Mouse (Mus musculus): ENCODE measurements at regions not wholly inside any gene's neighbourhood (a gene's known extent, or its start where the extent isn't known, plus 50 kb on each side); places are given as distances from the start of the nearest gene placed in this dataset.
A peak's percentile ranks its signal among the peaks of the same experiment; 100 is the strongest.
"Not testable (repeated sequence)": the region's sequence is repeated elsewhere in the genome, so short reads cannot be mapped to it uniquely, and the experiment has no call there.

DNA sequence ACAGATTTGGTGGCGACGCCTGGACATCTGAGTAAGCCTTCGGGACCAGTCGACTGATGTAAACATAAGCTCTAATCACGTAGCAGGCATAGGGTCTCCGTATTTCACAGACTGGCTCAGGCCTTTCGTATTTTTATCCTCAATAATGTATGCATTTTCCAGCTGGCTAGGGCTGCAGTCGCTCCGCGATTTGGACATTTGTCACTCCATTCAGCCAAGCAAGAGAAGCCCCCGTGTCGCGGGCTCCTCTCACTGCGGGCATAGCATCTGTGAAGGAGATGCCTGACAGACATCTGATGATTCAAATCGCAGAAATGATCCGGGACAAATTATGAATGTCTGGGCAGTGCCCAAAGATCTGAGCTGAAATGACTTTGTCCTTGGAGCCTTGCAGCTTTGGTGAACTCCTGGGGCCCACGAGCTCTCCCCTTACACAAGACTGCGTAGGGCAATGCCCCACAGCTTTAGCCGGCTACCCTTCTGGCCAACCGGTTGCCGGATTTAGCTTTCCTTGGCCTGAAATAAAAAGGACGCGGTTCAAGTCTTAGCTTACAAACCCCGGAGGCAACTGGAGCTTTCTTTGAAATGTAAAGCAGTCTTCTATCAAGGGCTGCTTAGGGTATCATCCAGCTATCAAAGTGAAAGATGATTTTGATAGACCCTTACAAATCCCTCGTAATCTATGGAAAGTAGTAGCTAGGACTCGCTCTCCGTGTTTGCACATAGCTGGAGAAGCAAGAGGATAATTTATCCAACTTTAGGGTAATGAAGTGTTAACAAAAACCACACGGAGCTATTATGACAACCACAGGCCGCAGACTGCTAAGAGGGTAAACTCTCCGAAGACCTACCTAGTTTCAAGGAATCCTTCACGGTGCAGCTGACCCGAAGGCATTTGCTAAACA is 270.6 kb downstream of the Etnk1 start:
- DNase-seq (ENCODE audit: low read depth): no peak

DNA sequence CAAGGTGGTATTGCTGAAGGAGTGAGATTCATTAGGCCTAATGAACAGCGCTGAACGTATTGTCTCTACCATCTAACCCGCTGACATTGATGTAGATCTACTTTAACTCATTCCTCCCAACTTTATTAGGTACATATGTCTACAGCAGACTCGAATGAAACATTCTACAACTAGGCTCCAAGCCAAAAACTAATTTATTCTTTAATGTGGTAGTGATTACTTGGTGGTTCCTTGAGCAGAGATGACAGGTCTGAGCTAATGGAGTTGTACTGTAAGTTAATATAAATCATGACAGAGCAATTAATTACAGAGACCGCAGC is 271.2 kb downstream of the Etnk1 start:
- peak; percentile 44 for DNase-seq (ENCODE audit: low read depth)

DNA sequence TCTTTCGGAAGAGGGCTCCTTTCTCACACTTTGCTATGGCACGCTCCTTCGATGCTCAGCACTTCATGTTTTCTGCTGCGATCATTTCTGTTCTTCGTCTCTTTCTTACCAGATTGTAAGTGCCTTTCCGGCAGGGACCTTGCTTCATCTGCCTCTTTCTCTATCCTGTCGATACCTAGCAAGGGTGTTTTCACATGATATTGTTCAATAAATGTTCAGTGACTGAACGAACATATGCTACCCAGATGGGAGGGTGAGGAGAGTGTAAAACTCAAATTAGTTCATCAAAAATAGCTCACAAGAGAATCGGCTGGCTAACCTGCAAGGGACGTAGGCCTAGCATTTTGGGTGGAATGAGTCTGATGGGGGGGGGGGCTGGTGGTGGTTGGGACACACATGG is 272.5 kb downstream of the Etnk1 start:
- no peak for DNase-seq (ENCODE audit: low read depth)

DNA sequence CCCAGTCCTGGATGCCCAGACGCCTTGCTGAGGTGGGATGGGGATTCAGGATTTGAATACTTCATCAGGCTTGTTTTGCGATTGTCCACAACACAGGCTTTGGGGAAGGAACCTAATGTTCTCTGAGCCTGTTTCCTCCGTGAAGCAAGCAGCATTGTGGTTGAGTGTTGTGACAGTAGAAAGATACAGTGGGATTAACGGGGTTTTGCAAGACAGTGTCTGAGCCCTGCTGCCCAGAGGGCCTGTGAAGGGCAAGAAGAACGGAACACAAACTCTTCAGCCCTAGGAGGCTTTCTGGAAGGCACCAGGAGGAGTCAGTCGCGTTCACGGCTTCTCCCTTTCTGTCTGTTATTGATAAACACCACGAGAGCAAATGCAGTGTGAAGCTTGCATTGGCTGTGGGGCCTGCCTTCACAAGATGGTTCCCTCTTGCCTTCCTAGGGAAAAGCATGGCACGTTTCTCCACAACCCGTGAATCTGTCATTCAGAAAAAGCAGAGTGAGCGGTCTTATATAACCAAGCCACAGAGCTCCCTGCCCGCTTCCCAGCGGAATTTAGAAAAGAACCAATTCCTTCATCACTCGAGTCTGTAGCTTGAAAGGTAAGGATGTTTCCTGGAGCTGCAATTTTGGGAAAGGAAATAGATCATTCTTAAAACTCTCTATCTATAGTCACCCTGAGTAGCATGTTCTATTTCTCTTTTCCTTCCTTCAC is 273.4 kb downstream of the Etnk1 start:
- DNase-seq (ENCODE audit: low read depth): no peak

DNA sequence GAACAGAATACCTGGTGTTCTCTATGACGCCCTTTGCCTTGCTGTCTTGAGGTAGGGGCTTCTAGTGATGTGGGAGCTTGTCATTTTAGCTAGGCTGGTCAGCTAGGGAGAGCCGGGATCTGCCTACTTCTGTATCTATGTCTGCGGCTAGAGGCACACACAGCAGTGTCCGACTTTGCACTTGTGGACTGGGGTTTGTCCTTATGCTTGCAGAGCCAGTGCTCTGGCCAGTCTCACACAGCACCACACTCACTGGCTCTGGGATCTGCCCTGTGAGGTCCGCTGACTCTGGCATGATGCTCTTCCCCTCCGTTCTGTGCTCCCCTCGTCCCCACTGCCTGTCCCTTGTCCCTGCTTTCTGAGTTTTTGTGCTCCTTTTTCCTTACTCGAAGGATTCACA is 275.3 kb downstream of the Etnk1 start:
- DNase-seq (ENCODE audit: low read depth): no peak

DNA sequence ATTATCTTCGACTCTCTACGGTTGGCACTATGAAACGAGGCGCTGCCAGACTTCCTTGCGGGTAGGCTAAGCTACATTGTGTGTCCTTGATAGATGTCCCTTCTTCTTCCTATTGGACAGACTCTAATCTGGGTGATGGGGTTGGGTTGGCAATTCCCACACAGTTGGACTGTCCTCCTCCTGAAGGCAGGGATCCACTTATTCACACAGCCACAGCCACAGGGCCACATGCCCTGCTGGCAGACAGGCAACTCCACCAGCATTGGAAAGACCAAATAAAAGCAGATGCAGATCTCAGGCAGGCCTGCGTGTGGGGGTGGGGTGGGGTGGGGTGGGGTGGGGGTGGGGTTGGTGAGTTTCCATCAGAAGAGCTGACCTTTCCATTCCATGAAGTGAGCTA is 276.4 kb downstream of the Etnk1 start:
- DNase-seq (ENCODE audit: low read depth): no peak

DNA sequence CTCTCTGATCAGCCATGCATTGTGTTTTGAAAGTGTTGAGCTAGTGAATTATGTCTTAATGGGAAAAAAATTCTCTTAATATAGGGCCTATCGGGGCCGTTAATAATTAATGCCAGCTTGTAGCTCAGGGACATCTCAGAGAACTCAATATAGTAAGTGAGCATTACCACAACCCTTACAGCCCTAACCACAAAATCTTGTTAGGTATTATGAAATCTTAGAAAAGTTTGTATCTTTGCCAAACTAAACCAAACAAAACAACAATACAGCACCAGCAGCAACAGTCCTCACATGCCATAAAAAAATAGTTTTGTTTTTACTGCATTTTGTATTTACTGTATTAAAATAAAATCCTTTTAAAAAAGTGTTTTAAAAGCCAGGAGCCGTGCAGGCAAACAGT is 277.8 kb downstream of the Etnk1 start:
- peak; percentile 73 for DNase-seq (ENCODE audit: low read depth)

DNA sequence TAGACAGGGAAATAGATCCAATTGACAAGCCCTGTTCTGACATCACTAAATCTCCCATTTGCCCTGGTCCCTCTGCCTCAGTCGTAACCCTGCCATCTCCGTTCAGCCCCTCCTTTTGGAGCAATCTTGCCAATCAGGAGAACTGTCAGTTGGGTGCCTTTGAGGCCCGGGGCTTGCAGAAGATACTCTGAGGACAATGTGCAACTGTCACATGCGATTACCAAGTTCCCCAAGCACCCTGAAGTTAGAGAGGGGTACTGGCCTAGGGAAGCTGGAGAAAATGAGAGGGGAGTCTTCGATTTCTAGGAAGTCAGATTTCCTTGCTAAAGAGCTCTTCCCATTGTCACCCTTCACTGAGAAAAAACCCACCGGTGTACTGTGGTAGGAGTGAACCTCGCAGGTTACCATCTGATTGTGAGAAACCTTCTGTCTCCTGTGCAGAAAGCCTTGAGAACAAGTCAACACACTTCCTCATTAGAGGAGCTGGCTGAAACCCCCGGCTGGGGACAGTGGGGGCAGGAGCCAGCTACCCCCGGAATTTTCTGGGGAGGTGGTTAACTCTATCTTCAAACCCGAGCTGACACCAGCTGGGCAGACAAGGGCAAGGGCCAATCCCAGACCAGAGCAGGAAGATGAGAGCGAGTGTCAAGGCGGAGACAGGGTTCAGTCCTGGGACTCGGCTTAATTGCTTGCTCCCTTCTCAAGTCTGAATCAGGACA is 279.0 kb downstream of the Etnk1 start:
- no peak for DNase-seq (ENCODE audit: low read depth)

DNA sequence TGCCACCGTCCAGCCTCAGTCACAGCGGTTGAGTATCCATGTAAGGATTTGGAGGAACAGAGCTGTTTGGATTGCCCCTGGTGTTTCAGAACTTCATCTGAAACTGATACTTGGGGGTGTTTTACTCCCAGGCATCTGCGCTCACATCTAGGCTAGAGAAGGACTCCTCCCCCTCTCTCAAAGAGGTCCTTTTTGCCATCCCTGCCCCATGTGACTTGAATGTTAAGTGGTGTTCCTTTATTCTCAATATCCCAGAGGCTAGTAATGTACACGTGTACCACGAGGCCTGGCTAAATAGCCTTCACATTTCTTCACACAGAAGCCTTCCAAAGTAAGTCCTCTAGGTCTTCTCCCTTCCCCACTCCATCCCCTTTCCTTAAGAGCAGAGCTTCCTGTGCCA is 280.0 kb downstream of the Etnk1 start:
- DNase-seq (ENCODE audit: low read depth): no peak

DNA sequence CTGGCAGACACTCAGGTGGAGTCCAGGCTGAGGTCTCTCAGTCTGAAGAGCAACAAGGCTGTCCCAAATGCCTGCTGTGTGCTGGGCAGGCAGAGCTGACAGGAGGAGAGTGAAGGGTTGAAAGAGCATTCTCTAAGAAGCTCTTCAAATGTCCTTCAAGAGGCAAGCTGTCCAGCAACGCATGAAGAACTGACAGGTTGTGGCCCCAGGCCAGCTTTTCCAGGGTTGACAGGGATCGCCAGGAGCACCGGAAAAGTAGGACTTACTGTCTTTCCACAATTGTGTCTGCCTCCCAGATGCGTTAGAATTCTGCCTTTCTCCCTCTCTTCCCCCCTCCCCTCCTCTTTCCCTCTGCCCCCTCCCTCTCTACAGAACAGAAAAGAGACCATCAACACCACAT is 282.1 kb downstream of the Etnk1 start:
- DNase-seq (ENCODE audit: low read depth): no peak

DNA sequence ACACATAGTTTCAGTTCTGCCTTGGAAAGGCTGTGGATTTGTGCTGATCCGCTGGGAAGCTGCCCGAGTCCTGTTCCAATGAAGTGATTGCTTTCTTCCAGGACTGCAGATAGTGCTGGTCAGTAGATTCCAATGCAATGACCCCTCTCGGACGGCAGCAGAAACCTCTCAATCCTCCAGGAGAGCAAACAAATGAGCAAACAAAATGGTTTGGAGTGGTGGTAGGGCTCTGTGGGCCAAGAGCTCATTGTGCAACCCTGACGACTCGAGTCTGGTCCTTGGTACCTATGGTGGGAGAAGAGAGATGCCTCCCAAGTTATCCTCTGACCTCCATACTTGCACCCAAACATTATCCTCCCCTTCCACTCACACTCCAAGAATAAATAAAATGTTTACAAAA is 284.8 kb downstream of the Etnk1 start:
- peak; percentile 21 for DNase-seq (ENCODE audit: low read depth)

DNA sequence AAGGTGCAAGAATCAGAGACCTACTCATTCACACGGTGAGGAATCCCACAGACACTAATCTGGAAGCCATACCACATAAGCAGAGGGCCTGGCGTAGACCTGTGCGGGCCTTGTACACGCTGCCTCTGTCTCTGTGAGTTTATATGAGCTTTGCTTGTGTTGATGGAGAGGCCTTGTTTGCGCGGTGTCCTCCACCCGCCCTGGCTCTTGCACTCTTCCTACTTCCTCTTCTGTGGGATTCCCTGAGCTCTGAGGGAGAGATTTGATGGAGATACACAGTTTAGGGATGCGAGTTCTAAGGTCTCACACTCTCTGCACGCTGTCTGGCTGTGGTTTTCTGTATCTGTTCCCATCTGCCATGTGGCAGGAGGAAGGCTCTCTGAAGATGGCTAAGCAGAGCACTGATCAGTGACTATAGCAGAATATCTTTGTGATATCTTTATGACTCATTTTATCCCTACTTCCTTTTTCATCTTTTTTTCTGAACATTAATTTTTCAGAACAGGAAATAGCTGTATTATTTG is 287.7 kb downstream of the Etnk1 start:
- DNase-seq (ENCODE audit: low read depth): no peak

DNA sequence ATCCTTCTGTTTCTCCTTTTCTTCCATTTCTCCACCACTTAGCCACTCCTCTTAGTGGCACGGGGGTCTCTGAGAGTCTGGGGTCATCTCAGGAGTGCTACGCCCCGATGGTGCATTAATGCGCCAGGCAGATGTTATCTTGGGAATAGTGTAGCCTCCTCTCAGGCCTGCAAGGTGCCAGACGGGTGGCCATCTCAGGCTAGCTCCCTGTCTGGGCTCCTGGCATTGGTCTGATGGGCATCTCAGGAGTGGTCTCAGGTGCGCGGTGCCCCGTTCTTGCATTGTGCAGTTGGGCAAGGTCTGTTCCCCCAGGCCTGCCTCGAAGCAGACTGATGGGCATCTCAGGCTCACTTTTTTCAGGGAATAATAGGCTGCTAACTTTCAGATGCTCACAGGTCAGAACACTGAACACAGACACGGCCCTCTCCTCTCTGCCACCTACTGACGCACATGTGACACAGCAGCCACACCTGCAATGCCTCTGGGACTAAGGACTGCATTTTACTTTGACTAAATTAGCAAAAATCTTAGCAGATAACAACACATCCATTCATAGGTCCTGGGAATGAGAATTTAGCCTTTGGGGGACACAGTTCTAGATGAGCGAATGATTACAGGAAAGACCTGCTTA is 298.0 kb downstream of the Etnk1 start:
- no peak for DNase-seq (ENCODE audit: low read depth)

DNA sequence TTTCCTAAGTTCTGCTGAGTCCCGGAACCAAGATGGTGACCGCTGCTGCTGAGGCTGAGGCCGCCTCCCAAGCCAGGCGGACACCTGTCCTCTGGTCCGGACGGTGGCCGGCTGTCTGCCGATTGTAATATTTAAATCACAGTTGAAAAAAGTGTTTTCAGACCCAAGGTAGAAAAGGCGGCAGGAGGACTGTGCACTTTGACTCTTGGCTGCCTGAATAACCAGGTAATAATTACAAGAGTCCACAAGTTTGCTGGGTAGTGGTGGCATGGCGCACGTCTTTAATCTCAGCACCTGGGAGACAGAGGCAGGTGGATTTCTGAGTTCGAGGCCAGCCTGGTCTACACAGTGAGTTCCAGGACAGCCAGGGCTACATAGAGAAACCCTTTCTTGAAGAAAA is 305.7 kb downstream of the Etnk1 start:
- not testable (repeated sequence) for DNase-seq (ENCODE audit: low read depth)

DNA sequence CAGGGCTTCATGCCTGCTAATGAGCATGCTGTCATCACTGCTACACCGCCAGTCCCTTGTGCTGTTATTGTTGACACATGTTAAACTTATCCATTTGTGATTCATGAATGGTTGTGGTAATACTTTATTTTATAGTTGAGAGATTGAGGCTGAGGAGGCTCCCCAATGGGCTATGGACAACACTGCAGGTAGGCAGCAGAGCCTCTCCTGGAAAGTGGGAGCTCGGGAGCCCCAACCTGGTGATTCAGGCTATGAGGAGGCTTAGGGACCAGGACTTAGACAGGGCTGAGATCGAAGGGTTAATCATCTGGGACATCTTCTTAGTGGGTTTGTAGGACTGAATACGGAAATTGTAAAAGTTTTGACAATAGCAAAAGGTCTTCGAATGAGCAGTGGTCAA is 307.4 kb downstream of the Etnk1 start:
- DNase-seq (ENCODE audit: low read depth): no peak

DNA sequence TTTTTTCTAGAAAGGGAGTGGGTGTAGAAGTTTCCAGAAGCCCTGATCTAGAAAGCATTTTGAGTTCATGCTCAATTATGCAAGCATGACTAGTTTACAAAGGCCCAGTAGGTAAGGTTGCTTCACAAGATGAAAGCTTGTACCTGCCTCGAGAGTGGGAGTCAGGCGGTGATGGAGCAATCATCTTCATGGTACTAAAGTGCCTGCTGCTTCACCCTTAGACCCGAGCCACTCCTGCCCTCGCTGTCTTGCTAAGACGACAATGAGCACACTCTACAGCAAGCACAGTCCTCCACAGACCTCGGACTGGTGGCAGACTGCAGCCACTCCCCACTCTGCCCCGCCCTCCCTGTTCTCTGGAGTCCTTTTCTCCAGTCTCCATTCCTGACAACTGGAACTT is 308.3 kb downstream of the Etnk1 start:
- no peak for DNase-seq (ENCODE audit: low read depth)

DNA sequence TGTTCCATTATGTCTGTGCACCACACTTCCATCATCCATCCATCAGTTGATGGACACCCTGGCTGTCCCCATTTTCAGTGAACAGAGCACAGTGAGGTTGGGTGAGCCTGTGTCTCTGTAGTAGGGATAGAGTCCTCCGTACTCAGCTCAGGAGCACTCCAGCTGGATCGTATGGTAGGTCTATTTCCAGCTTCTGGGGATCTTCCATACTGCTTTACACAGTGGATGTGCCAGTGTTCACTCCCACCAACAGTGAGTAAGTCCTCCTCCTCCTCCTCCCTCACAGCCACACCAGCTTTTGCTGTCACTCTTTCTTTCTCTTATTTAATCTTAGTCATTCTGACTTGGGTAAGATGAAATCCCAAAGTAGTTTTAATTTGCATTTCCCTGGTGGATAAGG is 310.4 kb downstream of the Etnk1 start:
- no peak for DNase-seq (ENCODE audit: low read depth)

DNA sequence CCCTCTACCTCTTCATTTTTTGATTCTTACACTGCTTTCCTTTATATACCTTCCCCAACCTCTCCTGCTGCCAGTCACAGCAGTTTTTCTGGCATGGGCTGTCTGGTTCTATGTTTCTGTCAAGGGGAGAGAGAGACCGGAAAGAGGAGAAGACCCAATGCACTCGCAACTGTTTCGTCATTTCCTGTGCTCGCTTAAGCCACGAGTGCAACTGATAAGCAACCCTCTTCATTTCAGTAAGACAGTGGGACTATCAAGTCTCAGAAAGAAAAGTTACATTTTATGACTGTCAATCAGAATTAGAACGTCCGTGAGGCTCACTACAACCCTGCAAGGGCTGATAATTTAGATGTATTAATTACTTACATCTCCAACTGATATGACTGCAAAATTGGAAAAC is 312.2 kb downstream of the Etnk1 start:
- no peak for DNase-seq (ENCODE audit: low read depth)

DNA sequence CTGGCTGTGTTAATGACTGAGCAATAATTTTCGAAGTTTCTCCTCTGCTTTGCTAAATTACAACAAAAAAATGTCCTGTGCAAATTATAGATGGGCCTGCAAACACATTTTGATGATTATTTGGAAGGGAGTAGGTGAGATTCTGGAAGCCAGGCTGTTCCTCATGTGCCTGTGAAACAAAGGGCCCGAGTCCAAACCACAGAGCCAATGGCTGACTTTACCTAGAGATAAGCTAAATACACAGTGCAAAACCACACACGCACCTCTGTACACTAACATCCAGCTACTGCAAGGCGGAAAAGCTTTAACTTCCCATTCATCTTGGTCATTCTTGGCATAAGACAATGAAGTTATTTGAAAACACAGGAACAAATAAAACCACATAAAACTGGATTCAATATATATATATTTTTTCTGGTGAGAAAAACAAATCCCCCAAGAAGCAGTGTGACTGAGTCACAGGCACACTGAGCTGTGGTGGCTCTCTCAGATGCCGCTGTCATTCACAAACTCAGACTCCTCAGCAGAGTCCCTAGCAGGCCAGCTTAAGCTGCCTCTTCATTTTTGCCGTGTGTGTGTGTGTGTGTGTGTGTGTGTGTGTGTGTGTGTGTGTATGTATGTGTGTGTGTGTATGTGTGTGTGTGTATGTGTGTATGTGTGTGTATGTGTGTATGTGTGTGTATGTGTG is 312.8 kb downstream of the Etnk1 start:
- no peak for DNase-seq (ENCODE audit: low read depth)

DNA sequence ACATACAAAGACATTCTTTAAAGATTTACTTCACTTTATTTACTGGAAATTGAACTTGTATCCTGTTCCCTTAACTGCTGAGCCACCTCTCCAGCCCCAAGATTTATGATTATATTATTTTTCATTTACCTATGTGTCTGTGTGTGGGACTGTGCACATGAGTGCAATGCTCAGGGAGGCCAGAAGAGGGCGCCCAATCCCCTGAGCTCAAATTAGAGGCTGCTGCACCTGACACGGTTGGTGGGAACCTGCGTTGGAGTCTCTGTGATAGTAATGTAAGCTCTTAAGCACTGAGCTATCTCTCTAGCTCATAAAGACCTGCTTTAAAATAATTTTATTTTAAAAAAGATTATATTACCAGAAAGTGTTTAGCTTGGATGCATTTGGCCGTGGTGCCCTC is 315.3 kb downstream of the Etnk1 start:
- no peak for DNase-seq (ENCODE audit: low read depth)

DNA sequence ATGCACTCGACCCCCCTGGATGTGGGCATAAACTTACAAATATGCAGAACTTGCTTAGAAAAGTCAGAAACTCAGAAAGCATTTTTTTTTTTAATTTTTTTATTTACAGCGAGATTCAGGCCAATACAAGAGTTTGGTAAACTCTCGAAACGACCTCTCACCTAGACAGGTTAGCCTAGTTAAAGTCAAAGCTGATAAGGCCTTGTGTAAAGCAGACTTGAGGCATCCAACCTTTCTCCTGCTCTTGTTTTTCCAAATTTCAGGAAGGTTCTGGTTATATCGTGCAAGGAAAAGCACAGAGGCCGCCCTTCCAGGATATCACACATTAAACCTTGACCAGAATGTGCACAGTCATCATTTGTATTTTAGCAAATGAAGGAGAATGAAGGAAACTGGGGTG is 315.8 kb downstream of the Etnk1 start:
- DNase-seq (ENCODE audit: low read depth): no peak

DNA sequence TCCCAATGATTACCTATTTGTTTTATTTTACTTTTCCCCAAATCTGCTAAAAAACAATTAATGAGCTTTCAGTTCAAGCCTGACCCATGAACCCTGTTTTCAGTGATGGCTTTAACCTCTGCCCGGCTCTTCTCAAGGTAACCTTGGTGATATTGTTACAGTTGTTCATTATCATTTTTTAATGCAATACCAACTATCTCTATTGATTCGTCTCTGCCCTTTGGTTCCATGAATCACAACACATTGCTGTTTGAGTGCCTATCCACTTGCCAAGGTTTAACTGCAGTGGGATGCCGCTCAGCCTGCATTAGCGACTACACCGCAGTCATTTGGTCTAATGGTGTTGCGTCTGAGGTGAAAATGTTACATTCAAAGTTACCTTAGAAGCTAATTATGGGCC is 317.9 kb downstream of the Etnk1 start:
- DNase-seq (ENCODE audit: low read depth): no peak

All from NIH3T3 (cell line).